Mouse (Mus musculus) stomach, embryonic 14.5 days (tissue): ENCODE measurements around the gene Parp14. TPM values are rescaled to one million over a fixed set of nuclear protein-coding genes. Genes with fewer than 3 reads are reported as not detected.

ENCODE experiments used
- ATAC-seq: fragments of 200-750 bp; cut with Nextera tagmentation; 2 replicates; pipeline ENCODE4 v1.8.0; 2017; ENCODE audit warnings: low read depth, moderate TSS enrichment; ENCODE audit not compliant: insufficient number of reproducible peaks, insufficient read depth, low FRiP score
- H3K27ac ChIP-seq: fragments of 300-500 bp; sonication (generic); 2 replicates; pipeline ENCODE4 v1.5.1; 2014; ENCODE audit warnings: mild to moderate bottlenecking, low read length, moderate library complexity, mixed read lengths
- H3K27me3 ChIP-seq: fragments of 300-500 bp; sonication (generic); 2 replicates; pipeline ENCODE4 v1.6.1; 2014; ENCODE audit warnings: low read length, control low read depth, mixed read lengths; ENCODE audit not compliant: control insufficient read depth, insufficient read depth
- H3K36me3 ChIP-seq: fragments of 300-500 bp; sonication (generic); 2 replicates; pipeline ENCODE4 v1.6.1; 2014; ENCODE audit warnings: mild to moderate bottlenecking, control low read depth, low read length, moderate library complexity, mixed read lengths; ENCODE audit not compliant: control insufficient read depth, insufficient read depth
- H3K4me1 ChIP-seq: fragments of 300-500 bp; sonication (generic); 2 replicates; pipeline ENCODE4 v1.6.1; 2014; ENCODE audit warnings: low read length, control low read depth, mixed read lengths; ENCODE audit not compliant: control insufficient read depth, insufficient read depth
- H3K4me2 ChIP-seq: fragments of 300-500 bp; sonication (generic); replicated peaks from 2 replicates; pipeline ENCODE4 v1.6.1; 2014; ENCODE audit warnings: low read depth, low read length, control low read depth
- H3K4me3 ChIP-seq: fragments of 300-500 bp; sonication (generic); 2 replicates; pipeline ENCODE4 v1.5.1; 2014; ENCODE audit warnings: low read depth, low read length, control low read depth
- H3K9ac ChIP-seq: fragments of 300-500 bp; sonication (generic); replicated peaks from 2 replicates; pipeline ENCODE4 v1.6.1; 2014; ENCODE audit warnings: low read depth, mild to moderate bottlenecking, control low read depth, low read length, moderate library complexity, mixed read lengths
- H3K9me3 ChIP-seq: fragments of 300-500 bp; sonication (generic); 2 replicates; pipeline ENCODE4 v1.6.1; 2016; ENCODE audit warnings: low read depth, low read length, control low read depth; ENCODE audit not compliant: control insufficient read depth
- WGBS: fragments of 180-500 bp; shearing (Covaris S2); extraction: QIAGEN DNeasy Blood & Tissue Kit; methylation state at CpG from one replicate; pipeline ENCODE4 v1.1.7; 2014; 5-methylcytosine and 5-hydroxymethylcytosine counted together
- polyA plus RNA-seq: library from polyadenylated mRNA; unstranded; fragments of >200 nt; fragmentation: Nextera tagmentation; extraction: Ambion mirVana; gene quantifications from 2 replicates; pipeline ENCODE4 v1.2.1, GENCODE M21; 2014

Gene Parp14
- polyA plus RNA-seq, 1 experiment from 2014 or later: 1.2 TPM

GRCm38 (mm10) chr16:35787568-35788189 is 83.7 kb downstream of the Parp14 start:
- 87% methylated on average over 8 of the region's 8 CpGs for WGBS
- Histone ChIP-seq H3K4me2 (no peak overlapping the region), H3K36me3 (no peaks in the 10 kb centered on the region), H3K27ac (no peak overlapping the region), H3K4me1 (no peaks in the 10 kb centered on the region), H3K9ac (no peak overlapping the region), H3K27me3 (no peaks in the 10 kb centered on the region), H3K4me3 (no peak overlapping the region), H3K9me3 (no peaks in the 10 kb centered on the region)
- no peak for ATAC-seq

GRCm38 (mm10) chr16:35787163-35787562 is 84.2 kb downstream of the Parp14 start:
- no peak for ATAC-seq
- H3K27ac ChIP-seq: no peak overlapping the region
- H3K4me1 ChIP-seq: no peaks in the 10 kb centered on the region
- no peaks in the 10 kb centered on the region for H3K36me3 ChIP-seq
- no peaks in the 10 kb centered on the region for H3K27me3 ChIP-seq
- no peak overlapping the region for H3K4me3 ChIP-seq
- H3K9ac ChIP-seq: no peak overlapping the region
- no peak overlapping the region for H3K4me2 ChIP-seq
- no peaks in the 10 kb centered on the region for H3K9me3 ChIP-seq
- 72% methylated on average over 6 of the region's 6 CpGs for WGBS

- Histone ChIP-seq H3K4me2 (no peak overlapping the region), H3K27me3 (no peaks in the 10 kb centered on the region), H3K9ac (no peak overlapping the region), H3K4me1 (no peaks in the 10 kb centered on the region), H3K36me3 (no peaks in the 10 kb centered on the region), H3K4me3 (no peak overlapping the region), H3K27ac (no peak overlapping the region), H3K9me3 (no peaks in the 10 kb centered on the region)
- ATAC-seq: no peak
- WGBS: 54% methylated on average over 7 of the region's 7 CpGs
These were observed 87.1 kb downstream of the Parp14 start for GRCm38 (mm10) chr16:35784134-35784725.

GRCm38 (mm10) chr16:35783207-35783573 is 88.2 kb downstream of the Parp14 start:
- Histone ChIP-seq H3K4me2 (no peak overlapping the region), H3K9ac (no peak overlapping the region), H3K4me3 (no peak overlapping the region), H3K27me3 (no peaks in the 10 kb centered on the region), H3K4me1 (no peaks in the 10 kb centered on the region), H3K27ac (no peak overlapping the region), H3K9me3 (no peaks in the 10 kb centered on the region), H3K36me3 (no peaks in the 10 kb centered on the region)
- ATAC-seq: no peak
- WGBS: 84% methylated on average over 3 of the region's 3 CpGs

Other genes with a start within 250 kb of the Parp14 start
- 16.7 and 20.5 TPM in 2 replicates for gene Dirc2, start 102.2 kb downstream of the Parp14 start, polyA plus RNA-seq
- gene Hspbap1, start 101.2 kb downstream of the Parp14 start, polyA plus RNA-seq: 15.8 TPM in 2 replicates
- 6.5 and 8.1 TPM in 2 replicates for gene Parp9, start 66.9 kb upstream of the Parp14 start, polyA plus RNA-seq
- gene Dtx3l, start 67.6 kb upstream of the Parp14 start, polyA plus RNA-seq: 7.7 and 8.0 TPM in 2 replicates
- gene Kpna1, start 107.2 kb upstream of the Parp14 start, polyA plus RNA-seq: 44.1 and 44.5 TPM in 2 replicates
- 10.4 and 11.9 TPM in 2 replicates for gene Wdr5b, start 169.6 kb upstream of the Parp14 start, polyA plus RNA-seq
- 395 and 400 TPM in 2 replicates for gene Fam162a, start 200.1 kb upstream of the Parp14 start, polyA plus RNA-seq
- gene Ccdc58, start 200.1 kb upstream of the Parp14 start, polyA plus RNA-seq: 71.0 and 85.7 TPM in 2 replicates